Mouse (Mus musculus) myocyte (in vitro differentiated cells): Measurements from ENCODE around the gene Fam111a. TPM values are rescaled to one million over a fixed set of nuclear protein-coding genes. Genes with fewer than 3 reads are reported as not detected.

Source experiments
- H3K27me3 ChIP-seq: one replicate; pipeline ENCODE4 v1.6.1; 2011; ENCODE audit not compliant: control insufficient read depth, insufficient read depth, insufficient read length
- H3K36me3 ChIP-seq: one replicate; pipeline ENCODE4 v1.6.1; 2011; ENCODE audit not compliant: control insufficient read depth, insufficient read depth
- H3K4me2 ChIP-seq: one replicate; pipeline ENCODE4 v1.6.1; 2011; ENCODE audit warnings: low read depth, control low read depth
- H3K4me3 ChIP-seq: one replicate; pipeline ENCODE4 v1.5.1; 2011; ENCODE audit warnings: mild to moderate bottlenecking, control low read depth, moderate library complexity
- H3K79me2 ChIP-seq: one replicate; pipeline ENCODE4 v1.6.1; 2011; ENCODE audit not compliant: control insufficient read depth, insufficient read depth
- H3ac ChIP-seq: one replicate; pipeline ENCODE4 v1.6.1; 2011; ENCODE audit not compliant: control insufficient read depth, insufficient read length
- CEBPB ChIP-seq: IDR thresholded peaks from 2 replicates; pipeline ENCODE4 v1.6.1; 2011; ENCODE audit warnings: mild to moderate bottlenecking, moderate library complexity; ENCODE audit not compliant: poor library complexity, insufficient read depth, severe bottlenecking
- E2F4 ChIP-seq: IDR thresholded peaks from one replicate; pipeline ENCODE4 v1.6.1; 2011; ENCODE audit warnings: mild to moderate bottlenecking, control low read depth, moderate library complexity; ENCODE audit not compliant: insufficient read depth
- MAX ChIP-seq: IDR thresholded peaks from one replicate; pipeline ENCODE4 v1.6.1; 2011; ENCODE audit warnings: low read depth, mild to moderate bottlenecking, control low read depth
- MYOD1 ChIP-seq, 3 experiments: IDR thresholded peaks; one replicate each; pipeline ENCODE4 v1.6.1; 2011; ENCODE audit warnings: control low read depth in 2 of 3, low read depth in 2 of 3, mild to moderate bottlenecking in 2 of 3, moderate library complexity in 1 of 3; ENCODE audit not compliant: insufficient read length in 2 of 3, control insufficient read depth in 1 of 3
- MYOG ChIP-seq, 3 experiments: IDR thresholded peaks; one replicate each; pipeline ENCODE4 v1.6.1; 2011; ENCODE audit warnings: control low read depth in 2 of 3, low read depth in 2 of 3, mild to moderate bottlenecking in 2 of 3; ENCODE audit not compliant: insufficient read length in 2 of 3, control insufficient read depth in 1 of 3, insufficient read depth in 1 of 3
- POLR2A ChIP-seq: IDR thresholded peaks from one replicate; pipeline ENCODE4 v1.6.1; 2011; ENCODE audit warnings: low read depth, mild to moderate bottlenecking, control low read depth, moderate library complexity; ENCODE audit not compliant: insufficient read length
- POLR2AphosphoS2 ChIP-seq: IDR thresholded peaks from one replicate; pipeline ENCODE4 v1.6.1; 2011; ENCODE audit warnings: low read depth, control low read depth; ENCODE audit not compliant: insufficient read length
- REST ChIP-seq: IDR thresholded peaks from one replicate; pipeline ENCODE4 v1.6.1; 2011; ENCODE audit warnings: mild to moderate bottlenecking, control low read depth, moderate library complexity; ENCODE audit not compliant: insufficient read depth, insufficient read length
- SRF ChIP-seq: IDR thresholded peaks from one replicate; pipeline ENCODE4 v1.6.1; 2011; ENCODE audit warnings: low read depth; ENCODE audit not compliant: control insufficient read depth, insufficient read length
- TCF12 ChIP-seq: IDR thresholded peaks from one replicate; pipeline ENCODE4 v1.6.1; 2011; ENCODE audit warnings: mild to moderate bottlenecking, control low read depth; ENCODE audit not compliant: poor library complexity, insufficient read depth, severe bottlenecking
- TCF3 ChIP-seq: IDR thresholded peaks from one replicate; pipeline ENCODE4 v1.6.1; 2011; ENCODE audit warnings: low read depth, control low read depth; ENCODE audit not compliant: insufficient read length
- USF1 ChIP-seq: IDR thresholded peaks from one replicate; pipeline ENCODE4 v1.6.1; 2011; ENCODE audit warnings: low read depth, mild to moderate bottlenecking, control low read depth, moderate library complexity
- polyA plus RNA-seq: library from polyadenylated mRNA; unstranded; fragments of >200 nt; fragmentation: generic; extraction: Trizol; gene quantifications from one replicate; pipeline ENCODE4 v1.2.1, GENCODE M21; 2012; ENCODE audit warnings: missing spikeins

Gene Fam111a
- polyA plus RNA-seq, 1 experiment = 5.4 TPM

GRCm38 (mm10) chr19:12633176-12633575 lies 87.6 kb downstream of the Fam111a start, which contains the start of gene Glyat:
Gene Glyat (plus strand): TSS chr19:12633308.
- Histone ChIP-seq H3K36me3 (no peaks in the 10 kb centered on the region), H3K4me2 (no peak within 1 kb of the TSS), H3K4me3 (no peak within 1 kb of the TSS), H3ac (no peak within 1 kb of the TSS), H3K79me2 (no peaks in the 10 kb centered on the region), H3K27me3 (no peaks in the 10 kb centered on the region)
- TF ChIP-seq TCF12 (no peak), SRF (no peak), POLR2A (no peak), MYOD1 (IDR thresholded peaks at IDR 0.05; ENCODE audit: control insufficient read depth in 1 of 3, insufficient read length in 2 of 3, low read depth in 2 of 3) (no peak), REST (no peak), POLR2AphosphoS2 (no peak), CEBPB (no peak), MAX (no peak), MYOG (IDR thresholded peaks at IDR 0.05; ENCODE audit: control insufficient read depth in 1 of 3, insufficient read depth in 1 of 3, insufficient read length in 2 of 3, low read depth in 2 of 3) (no peak), USF1 (no peak), E2F4 (no peak), TCF3 (no peak)

- Histone ChIP-seq H3K79me2 (no peaks in the 10 kb centered on the region), H3K36me3 (no peaks in the 10 kb centered on the region), H3ac (no peak overlapping the region), H3K4me2 (no peak overlapping the region), H3K4me3 (no peak overlapping the region), H3K27me3 (no peaks in the 10 kb centered on the region)
- TF ChIP-seq CEBPB (no peak), MYOG (IDR thresholded peaks at IDR 0.05; ENCODE audit: control insufficient read depth in 1 of 3, insufficient read depth in 1 of 3, insufficient read length in 2 of 3, low read depth in 2 of 3) (no peak)
Measured at GRCm38 (mm10) chr19:12634259-12634658, 88.7 kb downstream of the Fam111a start.

- Histone ChIP-seq H3K27me3 (no peaks in the 10 kb centered on the region), H3K4me2 (no peak overlapping the region), H3K79me2 (no peaks in the 10 kb centered on the region), H3K36me3 (no peaks in the 10 kb centered on the region), H3ac (no peak overlapping the region), H3K4me3 (no peak overlapping the region)
- TF ChIP-seq POLR2A = no peak
- TF ChIP-seq MYOG (IDR thresholded peaks at IDR 0.05; ENCODE audit: control insufficient read depth in 1 of 3, insufficient read depth in 1 of 3, insufficient read length in 2 of 3, low read depth in 2 of 3) = no peak
- no peak for TF ChIP-seq E2F4
Measured at GRCm38 (mm10) chr19:12634963-12635362, 89.4 kb downstream of the Fam111a start.

- Histone ChIP-seq H3K4me2 (no peak overlapping the region), H3K4me3 (no peak overlapping the region), H3ac (no peak overlapping the region), H3K27me3 (no peaks in the 10 kb centered on the region), H3K36me3 (no peaks in the 10 kb centered on the region), H3K79me2 (no peaks in the 10 kb centered on the region)
- no peak for TF ChIP-seq POLR2A
- no peak for TF ChIP-seq TCF12
- TF ChIP-seq POLR2AphosphoS2 = no peak
- no peak for TF ChIP-seq E2F4
- no peak for TF ChIP-seq MYOD1 (IDR thresholded peaks at IDR 0.05; ENCODE audit: control insufficient read depth in 1 of 3, insufficient read length in 2 of 3, low read depth in 2 of 3)
- TF ChIP-seq TCF3 = no peak
- TF ChIP-seq SRF = no peak
- TF ChIP-seq MYOG (IDR thresholded peaks at IDR 0.05; ENCODE audit: control insufficient read depth in 1 of 3, insufficient read depth in 1 of 3, insufficient read length in 2 of 3, low read depth in 2 of 3) = no peak
- no peak for TF ChIP-seq CEBPB
- no peak for TF ChIP-seq MAX
- no peak for TF ChIP-seq REST
- no peak for TF ChIP-seq USF1
Measured at GRCm38 (mm10) chr19:12636863-12637262, 91.3 kb downstream of the Fam111a start.

GRCm38 (mm10) chr19:12638049-12638448 lies 92.5 kb downstream of the Fam111a start:
- Histone ChIP-seq H3K4me2 (no peak overlapping the region), H3ac (no peak overlapping the region), H3K79me2 (no peaks in the 10 kb centered on the region), H3K27me3 (no peaks in the 10 kb centered on the region), H3K36me3 (no peaks in the 10 kb centered on the region), H3K4me3 (no peak overlapping the region)
- TF ChIP-seq E2F4 (no peak), MAX (no peak), TCF12 (no peak), MYOD1 (IDR thresholded peaks at IDR 0.05; ENCODE audit: control insufficient read depth in 1 of 3, insufficient read length in 2 of 3, low read depth in 2 of 3) (no peak), POLR2A (no peak), TCF3 (no peak), SRF (no peak)

Other genes starting within 250 kb of the Fam111a start
- gene Olfr1436, start 246.6 kb upstream of the Fam111a start, polyA plus RNA-seq = not detected
- not detected for gene Olfr1437, start 220.6 kb upstream of the Fam111a start, polyA plus RNA-seq
- gene Olfr1438-ps1, start 209.8 kb upstream of the Fam111a start, polyA plus RNA-seq = not detected
- not detected for gene Olfr1440, start 158.5 kb upstream of the Fam111a start, polyA plus RNA-seq
- not detected for gene Olfr1441, start 128.3 kb upstream of the Fam111a start, polyA plus RNA-seq
- 0.02 TPM for gene Pfpl, start 117.8 kb upstream of the Fam111a start, polyA plus RNA-seq
- gene Mpeg1, start 85.0 kb upstream of the Fam111a start, polyA plus RNA-seq = 0.06 TPM
- gene Dtx4, start 44.3 kb upstream of the Fam111a start, polyA plus RNA-seq = 21.2 TPM
- gene Gm4952, start 54.2 kb downstream of the Fam111a start, polyA plus RNA-seq = not detected
- gene Glyat, start 87.6 kb downstream of the Fam111a start, polyA plus RNA-seq = not detected
- gene Olfr1442, start 124.7 kb downstream of the Fam111a start, polyA plus RNA-seq = not detected
- gene Olfr1443, start 132.4 kb downstream of the Fam111a start, polyA plus RNA-seq = not detected
- gene Keg1, start 150.0 kb downstream of the Fam111a start, polyA plus RNA-seq = not detected
- gene Cntf, start 219.9 kb downstream of the Fam111a start, polyA plus RNA-seq = 1.0 TPM